Mouse (Mus musculus): ENCODE data around the gene Gja1.

DNA sequence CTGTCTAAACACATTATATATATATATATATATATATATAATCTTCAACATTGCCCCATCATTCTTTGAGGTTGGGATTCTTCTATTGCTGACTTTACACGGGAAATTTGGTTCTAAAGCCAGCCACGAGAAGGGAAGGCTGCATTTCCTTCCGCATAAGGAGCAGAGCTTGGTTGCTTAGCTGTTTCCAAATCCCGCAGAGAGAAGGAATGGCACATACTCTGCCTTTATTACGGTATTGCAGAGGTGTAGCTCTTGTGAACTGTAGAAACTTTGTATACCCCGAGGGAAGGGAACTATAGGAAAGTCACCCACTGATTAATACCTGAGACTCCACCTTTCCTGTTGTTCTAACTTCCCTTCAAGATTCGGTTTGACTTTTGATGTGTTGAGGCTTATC lies 2.6 kb downstream of the Gja1 start:
- TF ChIP-seq CTCF (IDR thresholded peaks at IDR 0.05; ENCODE audit: low read depth) (no peak), EP300 (optimal IDR thresholded peaks at IDR 0.05) (no peak)

Measured in stomach, postnatal 0 days (tissue).